Mouse (Mus musculus) urinary bladder, postnatal 36 days (tissue): ENCODE data around the gene Prim2.

ENCODE experiments used
- DNase-seq, 2 experiments: peaks; one replicate each; pipeline ENCODE4 v3.0.0; 2022; ENCODE audit warnings: low spot score in 2 of 2, mixed read lengths in 1 of 2

Gene Prim2

DNA sequence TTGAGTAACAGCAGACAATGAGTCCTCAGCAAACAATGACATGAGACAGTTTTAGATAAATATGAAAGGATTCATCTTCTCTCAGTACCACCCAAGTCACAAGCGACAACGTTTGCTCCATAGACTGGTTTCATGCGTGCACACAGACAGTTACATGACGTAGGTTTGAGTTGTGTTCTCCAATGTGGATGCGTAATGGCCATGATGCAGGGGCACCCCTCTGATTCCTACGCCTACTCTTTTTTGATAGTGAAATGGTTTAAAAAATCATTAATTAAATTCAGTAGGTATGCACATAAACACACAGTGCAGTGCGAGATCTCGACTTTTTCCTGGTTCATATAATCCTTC lies 174.4 kb downstream of the Prim2 start:
- no peak for DNase-seq

DNA sequence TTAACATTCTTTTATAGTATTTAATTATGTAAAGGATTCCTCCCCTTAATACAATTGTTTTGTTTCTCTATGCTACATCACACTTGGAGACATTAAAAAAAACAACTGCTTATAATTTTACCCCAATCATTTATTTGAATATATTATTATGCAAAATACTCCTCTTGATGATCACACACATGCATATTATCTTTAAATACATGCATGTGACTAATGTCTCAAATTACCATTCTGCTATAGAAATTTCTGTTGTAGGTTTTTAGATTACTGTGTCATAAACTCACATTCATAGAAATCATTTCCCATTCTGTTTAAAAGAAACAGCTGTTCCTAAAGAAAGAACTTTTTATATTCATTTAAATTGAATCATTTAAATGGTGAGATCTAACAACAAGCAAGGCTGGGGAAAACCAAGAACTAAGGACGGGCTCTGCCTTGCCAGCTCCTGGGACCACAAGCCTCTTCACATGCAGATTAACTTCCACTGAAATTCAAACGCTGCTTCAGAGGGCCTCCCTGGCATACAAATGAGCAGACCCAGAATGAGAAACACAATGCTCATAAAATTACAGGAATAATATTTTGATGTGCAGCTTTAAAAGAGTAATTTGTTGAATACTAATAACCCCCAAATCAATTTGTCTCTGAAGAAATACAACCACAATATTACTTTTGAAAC lies 174.9 kb downstream of the Prim2 start:
- no peak for DNase-seq

DNA sequence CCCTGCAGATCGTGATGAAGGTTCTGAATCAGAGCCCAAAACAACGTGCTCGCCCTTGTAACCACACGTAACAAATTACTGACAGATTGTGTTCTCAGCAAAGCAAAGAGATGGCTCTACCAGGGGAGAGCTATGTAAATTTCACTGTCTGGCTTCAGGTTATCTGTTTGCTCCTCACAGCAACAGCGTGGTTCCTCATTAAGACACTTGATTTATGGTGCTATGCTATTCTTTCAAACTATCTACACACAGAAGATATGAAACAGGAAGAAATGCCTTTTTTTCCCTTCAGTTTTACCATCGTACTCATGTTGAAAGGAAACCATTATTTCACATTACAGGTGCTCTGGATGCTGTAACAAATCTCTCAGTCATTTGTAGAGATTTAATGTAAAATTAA lies 179.4 kb downstream of the Prim2 start:
- no peak for DNase-seq

DNA sequence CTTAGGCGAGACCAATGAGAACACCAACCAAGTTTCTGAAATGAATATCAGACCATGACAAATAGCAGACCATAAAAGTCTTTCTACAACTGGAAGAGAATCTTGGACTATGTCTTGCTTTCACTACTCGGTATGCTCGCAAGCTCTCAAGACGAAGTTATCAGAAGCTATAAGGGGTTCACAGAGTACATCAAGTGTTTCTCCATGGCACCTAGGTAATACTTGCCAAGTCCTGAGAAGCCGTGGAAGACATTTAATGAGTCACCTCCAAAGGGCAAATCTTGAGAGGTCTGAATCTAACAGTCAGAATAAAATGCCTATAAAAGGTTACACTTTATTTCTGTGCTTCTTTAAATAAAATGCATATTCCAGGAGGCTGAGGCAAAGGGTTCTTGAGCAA lies 181.2 kb downstream of the Prim2 start:
- no peak for DNase-seq

DNA sequence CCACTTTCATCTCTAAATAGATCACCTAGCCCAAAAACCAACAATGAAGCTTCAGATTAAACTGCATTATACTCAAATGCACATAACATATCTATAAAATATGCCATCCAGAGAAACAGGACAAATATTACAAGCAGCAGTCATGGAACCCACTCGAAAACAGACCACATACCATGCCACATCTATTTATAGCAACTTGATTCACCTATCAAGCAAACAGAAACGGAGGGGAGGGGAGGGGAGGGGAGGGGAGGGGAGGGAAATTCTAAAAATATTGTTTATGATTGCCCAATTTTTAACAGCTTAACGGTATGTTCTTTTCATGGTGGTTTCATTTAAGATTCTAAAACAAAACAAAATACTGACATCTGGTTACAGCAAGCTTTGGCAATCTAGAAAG lies 185.8 kb downstream of the Prim2 start:
- no peak for DNase-seq

DNA sequence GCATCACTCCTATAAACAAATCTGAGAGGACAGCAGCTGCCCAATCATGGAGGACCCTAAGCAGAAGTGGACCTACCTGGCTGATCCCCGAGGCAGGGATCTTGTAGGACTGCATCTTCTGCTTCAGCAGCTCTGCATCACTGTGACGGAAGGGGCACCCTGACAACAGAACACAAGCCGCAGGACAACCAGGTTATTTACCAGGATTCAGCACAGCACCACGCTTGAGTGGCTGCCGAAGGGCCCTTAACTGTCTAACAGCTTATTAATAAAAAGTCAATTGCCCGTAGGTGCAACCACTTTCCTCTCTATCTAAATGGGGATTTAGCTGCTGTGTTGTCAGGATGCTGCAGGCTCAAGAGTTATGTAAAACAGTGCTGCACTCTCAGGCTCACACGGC lies 189.2 kb downstream of the Prim2 start:
- DNase-seq, result no peak

DNA sequence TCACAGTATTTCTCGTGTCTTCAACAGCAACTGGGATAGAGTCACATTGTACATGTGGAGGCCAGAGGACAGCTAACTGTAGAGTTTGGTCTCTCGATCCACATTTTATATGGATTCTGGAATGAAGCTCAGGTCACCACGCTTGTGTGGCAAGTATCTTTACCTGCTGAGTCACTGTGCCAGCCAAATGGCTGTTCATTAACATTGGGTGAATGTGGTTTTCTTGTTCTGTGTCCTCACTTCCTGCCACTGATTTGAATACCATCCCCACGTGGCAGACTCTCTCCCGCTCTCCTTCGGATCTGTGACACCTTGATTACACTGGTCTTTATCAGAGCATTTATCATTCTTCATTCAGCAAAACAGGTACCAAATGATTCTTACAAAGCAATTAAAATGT lies 198.5 kb downstream of the Prim2 start:
- no peak for DNase-seq

DNA sequence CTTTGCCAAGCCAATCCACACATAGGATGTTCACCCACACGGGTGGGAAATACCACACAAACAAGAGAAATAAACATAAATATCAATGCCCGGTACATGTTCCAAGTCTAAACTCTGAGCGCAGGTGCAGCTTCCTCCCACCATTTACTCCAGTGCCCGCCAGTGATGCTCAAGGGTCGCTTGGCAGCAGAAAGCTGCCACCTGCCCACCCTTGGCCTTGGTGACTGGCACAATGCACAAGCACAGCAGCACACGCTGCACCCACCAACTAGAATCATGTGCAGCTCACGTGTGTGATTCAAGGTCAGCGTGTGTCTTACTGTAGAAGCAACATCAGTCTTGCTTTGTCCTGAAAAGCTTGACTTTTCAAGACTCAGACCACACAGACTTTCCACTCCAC lies 199.4 kb downstream of the Prim2 start:
- no peak for DNase-seq

DNA sequence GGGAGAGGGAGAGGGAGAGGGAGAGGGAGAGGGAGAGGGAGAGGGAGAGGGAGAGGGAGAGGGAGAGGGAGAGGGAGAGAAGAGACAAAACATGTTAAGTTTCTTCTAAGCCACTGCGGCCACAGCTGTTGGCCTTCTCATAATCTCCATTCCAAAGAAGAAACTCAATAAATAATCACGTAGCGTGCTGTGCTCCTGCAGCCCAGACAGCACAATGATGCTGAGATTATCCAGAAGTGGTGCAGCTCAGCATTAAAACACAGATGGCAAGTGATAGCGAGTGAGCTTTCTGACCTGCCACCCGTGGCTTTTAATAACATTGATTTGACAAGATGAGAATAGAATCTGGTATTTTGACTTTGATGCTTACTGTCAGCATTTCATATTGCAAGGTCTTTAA lies 205.4 kb downstream of the Prim2 start:
- DNase-seq, result no peak

DNA sequence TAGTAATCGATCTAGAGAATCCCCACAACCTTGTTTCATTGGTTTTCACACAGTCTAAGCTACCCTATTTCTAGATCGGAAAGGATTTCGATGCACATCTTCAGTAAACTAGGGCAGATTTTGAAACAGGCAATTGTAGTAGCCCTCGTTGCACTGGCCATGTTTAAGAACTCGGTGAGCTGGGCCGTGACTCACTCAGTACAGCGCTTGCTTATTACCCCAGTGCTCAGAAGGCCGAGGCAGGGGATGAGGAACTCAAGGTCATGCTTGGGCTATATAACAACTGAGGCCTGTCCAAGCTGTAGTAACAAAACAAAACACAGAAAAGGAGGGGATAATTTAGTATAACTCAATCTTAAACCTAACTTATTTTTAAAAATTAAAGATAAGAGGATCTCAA lies 208.9 kb downstream of the Prim2 start:
- DNase-seq, result no peak

DNA sequence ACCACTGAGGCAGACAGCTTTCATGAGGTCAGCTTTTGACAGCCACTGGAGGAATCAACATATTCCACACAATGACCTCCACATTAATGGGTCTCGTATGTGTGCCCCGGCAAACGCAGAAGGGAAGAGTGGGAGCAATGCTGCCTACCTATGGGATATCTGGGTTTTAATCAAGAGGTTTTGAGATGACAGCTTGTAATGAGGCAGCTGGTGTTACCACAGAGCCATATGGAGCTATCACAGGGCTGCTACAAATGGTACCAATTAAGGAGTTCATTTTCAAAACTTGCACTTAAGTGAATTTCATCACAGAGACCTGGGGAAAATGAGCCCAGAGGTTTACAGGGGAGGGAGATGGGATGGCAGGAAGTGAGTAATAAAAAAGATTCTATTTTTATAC lies 209.3 kb downstream of the Prim2 start:
- DNase-seq, result no peak

DNA sequence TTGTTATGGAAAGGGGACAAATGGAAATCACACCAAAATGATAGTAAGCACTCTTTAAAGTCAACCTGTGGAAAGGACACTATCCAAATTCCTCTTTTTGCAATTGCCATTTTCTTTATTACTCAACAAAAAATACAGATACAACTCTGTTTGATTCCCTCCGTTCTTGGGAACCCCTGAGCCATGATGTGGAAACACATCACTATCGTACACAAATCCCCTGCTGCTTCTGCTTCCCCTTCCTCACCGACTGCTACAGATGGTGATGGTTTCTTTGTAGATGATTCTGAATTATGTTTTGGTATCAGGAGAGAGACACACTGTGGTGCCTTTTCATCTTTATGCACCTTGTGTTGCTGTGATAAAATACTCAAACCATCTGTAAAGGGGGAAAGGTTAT lies 210.6 kb downstream of the Prim2 start:
- DNase-seq, result no peak

DNA sequence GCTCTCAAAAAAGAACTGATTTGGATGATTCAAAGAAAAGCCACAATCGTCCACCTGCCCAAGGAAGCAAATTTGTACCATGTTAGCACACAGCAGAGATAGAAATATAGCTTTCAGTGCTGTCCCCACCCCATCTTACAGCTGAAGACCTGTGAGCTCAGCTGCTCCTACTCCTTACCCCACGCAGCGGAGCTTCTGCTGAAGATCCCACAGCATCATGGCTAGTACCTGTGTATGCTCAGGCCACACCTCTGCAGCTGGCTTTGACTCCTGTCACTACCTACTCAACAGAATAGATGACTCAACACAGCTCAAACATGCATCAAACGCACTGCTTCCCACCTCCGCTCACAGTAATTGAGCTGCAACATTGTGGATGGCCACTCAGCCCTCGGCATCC lies 215.3 kb downstream of the Prim2 start:
- no peak for DNase-seq

DNA sequence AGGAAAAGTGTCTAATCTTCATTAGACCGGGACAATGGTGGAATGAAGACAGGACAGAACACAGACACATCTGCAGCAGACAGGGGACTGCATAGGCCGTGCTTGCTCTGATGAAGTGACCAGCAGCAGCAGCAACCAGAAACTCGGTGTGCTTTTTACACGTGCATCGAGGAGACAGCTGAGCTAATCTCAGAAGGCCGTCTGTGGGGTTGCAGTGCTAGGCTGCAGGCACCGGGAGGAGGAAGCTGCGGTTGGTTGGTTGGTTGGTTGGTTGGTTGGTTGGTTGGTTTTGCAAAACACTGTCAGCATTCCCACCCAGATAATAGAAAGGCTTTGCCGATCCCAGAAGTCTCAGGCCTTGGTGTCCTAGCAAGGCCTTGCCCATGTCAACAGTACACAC lies 216.3 kb downstream of the Prim2 start:
- no peak for DNase-seq

DNA sequence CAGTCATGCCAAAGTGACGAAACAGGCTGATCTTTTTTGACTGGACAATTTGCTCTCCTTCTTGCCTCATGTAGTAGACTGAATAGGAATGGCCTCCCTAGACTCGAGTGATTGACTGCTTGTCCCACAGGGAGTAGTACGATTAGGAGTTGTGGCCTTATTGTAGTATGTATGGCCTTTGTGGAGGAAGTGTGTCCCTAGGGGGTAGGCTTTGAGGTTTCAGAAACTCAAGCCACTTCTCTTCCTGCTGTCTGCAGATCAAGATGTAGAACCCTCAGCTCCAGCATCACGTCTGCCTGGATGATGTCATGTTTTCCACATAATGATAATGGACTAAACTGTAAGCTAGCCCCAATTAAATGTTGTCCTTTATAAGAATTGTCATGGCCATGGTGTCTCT lies 222.4 kb downstream of the Prim2 start:
- no peak for DNase-seq

DNA sequence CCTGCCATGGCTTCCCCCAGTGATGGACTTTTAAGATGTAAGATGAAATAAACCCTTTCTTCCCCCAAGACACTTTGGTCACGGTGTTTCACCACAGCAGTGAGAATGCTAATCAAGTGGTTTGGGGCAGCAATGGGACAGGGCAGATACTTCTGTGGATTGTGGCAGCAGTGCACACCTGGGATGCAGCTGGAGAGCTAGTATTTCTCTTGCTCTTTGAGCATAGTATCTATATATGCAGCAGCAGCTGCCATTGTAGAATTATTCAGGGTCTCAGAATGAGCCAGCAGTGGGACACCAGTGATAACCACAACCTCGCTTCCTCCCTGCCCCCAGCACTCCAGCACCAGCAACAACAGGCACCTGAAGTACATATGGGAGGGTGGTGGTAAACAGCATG lies 233.4 kb downstream of the Prim2 start:
- DNase-seq, result no peak
